Mouse (Mus musculus): ENCODE results near the gene Pbx1.

Gene Pbx1

DNA sequence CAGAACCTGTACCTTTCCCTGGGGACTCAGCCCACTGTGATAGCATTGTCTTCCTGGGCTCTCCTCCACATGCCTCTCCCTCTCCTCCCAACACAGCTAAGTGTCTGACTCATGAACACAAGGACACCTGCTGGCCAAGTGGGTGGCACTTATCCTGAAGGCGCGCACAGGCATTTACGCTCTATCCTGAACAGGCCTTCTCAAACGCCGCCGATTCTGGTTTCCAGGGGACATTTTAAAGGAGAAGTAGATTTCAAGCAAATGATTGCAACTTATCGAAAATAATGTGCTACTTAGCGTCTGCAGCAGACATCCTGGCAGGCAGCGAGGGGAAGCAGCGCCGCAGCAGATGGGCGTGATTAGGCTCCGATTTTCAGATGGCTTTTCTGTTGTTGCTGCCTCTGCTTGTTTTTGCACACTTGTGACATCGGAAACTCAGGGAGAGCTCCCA is 211.0 kb downstream of the Pbx1 start:
- DNase-seq, result no peak

DNA sequence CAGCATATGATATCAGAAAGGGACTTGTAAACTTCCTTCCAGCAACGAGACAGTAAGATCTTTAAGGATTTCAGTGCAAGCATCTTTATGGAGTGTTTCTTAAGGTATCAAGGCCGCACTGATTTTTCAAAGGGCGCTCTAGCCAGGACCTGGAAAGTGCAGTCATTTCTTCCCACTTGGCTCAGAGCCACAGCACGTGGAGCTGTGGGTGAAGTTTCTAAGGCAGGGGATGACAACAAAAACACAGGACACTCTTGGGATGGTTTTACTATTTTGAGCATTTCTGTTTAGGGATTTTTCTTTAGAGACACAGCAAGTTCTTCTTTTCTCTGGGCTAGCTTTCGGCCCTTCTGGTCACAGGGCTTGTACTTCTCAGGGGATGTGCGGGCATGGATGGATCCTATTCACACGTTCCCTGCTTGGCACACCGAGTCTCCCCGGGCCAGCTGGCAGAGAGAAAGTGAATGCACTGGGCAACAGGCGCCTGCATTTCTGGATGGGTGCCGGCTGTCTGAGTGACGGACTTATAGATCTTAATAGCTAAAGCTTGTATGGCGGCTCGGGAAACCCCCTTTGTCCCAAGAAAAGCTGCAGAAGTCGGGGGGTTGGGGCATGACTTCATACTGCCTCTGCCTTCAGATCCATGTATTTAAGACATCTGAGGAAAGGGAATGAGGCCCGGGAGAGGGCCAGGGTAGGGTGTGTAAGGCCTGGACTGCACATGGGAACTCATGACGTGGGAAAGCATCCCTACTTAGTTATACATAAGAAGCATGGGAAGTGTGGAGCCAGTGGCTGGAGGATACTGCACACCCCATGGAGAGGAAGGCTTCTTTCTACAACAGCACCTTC is 215.9 kb downstream of the Pbx1 start:
- no peak for DNase-seq

DNA sequence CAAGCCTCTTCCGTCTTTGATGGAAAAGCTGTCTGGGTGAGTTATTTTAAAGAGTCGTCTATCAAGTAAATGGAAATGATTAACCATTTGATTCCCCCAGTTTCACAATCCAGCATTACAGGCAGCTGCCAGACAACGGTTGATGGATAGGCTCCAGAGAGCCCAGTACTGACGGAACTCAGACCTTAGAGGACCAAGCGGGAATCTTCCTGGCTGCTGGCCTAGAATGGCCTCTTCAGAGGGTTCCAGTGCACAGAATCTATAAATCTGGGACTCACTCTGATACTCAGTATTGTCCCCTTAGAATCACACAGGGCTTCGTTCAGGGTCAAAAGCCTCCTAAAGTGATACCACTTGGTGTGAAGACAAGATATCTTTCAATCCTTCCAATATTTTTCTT is 216.6 kb downstream of the Pbx1 start:
- no peak for DNase-seq

GRCm38 (mm10) chr1:168214040-168214443 is 218.0 kb downstream of the Pbx1 start:
- DNase-seq, result peak; percentile 86 to 90

DNA sequence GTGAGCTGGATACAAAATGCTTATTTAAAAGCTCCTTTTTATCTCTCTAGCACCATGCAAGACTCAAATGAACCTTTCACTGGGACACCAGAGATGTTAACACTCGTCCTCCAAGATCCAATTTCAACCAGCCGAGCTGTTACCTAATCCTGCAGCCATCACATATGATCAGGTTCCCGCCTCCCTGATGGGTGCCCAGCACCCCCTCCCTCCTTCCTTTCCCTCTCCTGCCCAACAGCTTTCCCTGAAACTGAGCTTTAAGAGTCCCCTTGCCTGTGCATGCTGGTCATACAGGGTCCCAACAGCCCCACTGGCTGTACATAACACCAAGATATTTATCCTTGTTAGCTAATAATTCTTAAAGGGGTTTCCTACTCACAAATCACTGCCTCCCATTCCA is 218.5 kb downstream of the Pbx1 start:
- no peak for DNase-seq

DNA sequence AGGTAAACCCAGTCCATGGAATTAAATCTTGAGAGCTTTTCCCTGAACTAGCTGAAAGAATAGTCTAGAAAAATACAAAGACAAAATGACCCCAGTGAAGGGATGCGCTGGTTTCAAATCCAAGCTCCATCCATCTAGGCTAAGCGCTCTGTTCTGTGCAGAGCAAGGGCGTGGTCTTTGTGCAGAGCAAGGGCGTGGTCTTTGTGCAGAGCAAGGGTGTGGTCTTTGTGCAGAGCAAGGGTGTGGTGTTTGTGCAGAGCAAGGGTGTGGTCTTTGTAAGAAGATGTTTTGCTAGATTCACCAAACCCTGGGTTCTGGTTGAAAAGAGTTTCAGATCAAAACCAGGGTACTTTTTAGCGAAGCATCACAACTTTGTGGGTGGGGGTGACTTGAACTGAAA is 221.7 kb downstream of the Pbx1 start:
- DNase-seq, result no peak

GRCm38 (mm10) chr1:168200570-168201156 is 231.4 kb downstream of the Pbx1 start:
- DNase-seq, result no peak

DNA sequence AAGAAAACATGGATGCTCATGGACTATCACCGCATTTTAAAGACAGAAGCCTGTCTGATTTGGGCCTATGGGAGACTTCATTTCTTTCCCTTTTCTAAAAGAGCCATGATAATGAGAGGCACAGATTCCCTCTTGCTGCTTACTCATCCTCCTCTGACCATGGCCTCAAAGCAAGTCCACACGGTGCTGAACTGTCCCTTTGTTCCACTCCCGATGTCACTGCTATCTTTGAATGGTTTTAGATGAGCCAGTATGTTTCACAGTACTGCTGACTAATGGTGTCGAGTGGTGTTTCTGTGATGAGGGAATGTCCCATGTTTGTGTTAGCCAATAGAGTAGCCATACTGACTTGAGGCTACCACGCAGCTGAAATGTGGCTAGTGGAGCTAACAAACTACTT is 233.8 kb downstream of the Pbx1 start:
- no peak for DNase-seq

DNA sequence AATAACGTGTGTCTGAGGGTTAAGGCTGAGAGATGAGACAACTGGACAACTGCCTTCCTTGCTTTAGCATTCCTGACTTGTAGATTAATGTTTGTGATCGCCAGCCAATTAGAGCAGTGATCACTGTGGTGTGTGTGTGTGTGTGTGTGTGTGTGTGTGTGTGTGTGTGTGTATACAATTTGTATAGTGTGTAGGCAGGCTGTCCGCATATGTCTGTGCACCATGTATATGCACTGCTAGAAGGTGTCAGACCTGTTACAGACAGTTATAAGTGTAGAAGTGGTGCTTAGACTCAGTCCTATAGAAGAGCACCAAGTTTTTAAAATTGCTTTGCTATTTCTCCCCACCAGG is 234.2 kb downstream of the Pbx1 start:
- DNase-seq, result no peak

GRCm38 (mm10) chr1:168197195-168197907 is 234.7 kb downstream of the Pbx1 start:
- DNase-seq, result no peak

GRCm38 (mm10) chr1:168193364-168193763 is 238.7 kb downstream of the Pbx1 start:
- no peak for DNase-seq

DNA sequence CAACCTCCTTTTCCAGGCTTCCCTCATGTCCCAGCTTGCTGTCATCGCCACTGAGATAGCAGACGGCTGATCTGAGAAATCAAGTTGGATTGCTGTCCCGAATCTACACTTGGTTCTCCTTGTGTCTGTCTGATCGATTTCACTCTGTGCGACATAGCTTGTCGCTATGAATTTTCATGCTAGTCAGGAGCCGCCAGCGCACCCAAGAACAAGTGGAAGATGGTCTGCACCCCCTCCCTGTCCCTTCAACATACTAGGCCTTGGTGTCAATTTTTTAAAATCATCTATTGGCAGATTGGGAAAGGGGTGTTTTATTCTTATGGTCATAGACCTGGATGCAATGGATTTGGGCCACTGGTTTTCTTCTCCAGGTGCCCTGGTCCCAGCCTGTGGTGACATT is 249.3 kb downstream of the Pbx1 start:
- no peak for DNase-seq

GRCm38 (mm10) chr1:168180622-168181441 is 251.2 kb downstream of the Pbx1 start:
- DNase-seq, result peak; percentile 64 to 74

DNA sequence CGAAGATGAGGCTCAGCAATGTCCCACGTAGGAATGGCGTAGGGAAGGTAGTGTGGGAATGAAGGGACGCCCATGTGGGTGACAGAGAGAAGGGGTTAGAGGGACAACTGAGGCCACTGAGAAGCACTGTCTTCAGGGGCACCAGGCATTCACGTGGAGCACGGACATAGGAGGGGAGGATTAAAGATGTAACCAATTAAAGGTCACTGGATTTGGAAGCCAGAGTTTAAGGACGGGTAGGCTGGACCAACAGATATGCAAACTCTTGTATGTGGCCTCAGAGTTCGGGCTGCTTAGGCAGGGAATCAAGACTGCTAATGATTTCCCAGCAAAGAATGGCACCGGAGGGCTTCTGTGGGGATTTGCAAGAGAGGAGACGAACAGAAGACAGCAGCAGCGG is 252.4 kb downstream of the Pbx1 start:
- no peak for DNase-seq

- no peak for DNase-seq
Measured at GRCm38 (mm10) chr1:168178611-168179010, 253.5 kb downstream of the Pbx1 start.

DNA sequence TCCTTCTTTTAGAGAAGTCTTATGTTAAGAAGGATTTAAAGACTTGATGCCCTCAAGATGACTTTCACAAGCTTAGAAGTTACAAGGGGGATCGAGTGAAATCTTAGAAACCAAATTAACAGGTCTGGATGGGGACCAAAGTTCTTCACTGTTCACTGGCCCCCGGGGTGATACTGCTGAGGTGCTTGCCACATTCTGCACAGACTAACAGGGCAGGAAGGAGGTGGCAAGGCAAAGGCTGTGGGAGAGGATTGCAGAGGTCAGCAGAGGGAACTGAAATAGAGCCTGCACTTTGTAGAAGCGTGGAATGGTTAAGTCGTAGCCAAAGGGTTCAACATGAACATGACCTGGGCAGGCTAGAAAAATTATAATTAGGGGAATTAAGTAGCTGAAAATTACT is 256.5 kb downstream of the Pbx1 start:
- no peak for DNase-seq

DNA sequence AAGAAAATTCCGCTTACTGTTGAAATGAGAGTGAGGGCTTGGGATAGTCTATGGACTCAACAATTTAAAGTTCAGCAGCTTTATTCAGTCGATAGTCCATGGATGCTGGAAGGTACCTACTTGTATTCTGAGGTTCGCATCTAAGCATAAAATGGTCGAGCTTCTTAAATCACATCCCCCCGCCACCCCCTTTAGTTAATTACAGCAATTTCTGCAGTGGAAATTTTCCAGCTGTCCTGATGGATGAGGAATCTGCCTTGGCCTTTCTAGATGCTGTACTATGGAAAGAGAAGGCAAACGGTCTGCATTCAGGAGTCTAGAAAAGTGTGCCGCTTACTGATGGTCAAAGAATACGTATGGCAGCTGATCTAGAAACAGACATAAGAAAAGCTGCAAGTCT is 262.3 kb downstream of the Pbx1 start:
- no peak for DNase-seq

GRCm38 (mm10) chr1:168169052-168169779 is 262.9 kb downstream of the Pbx1 start:
- no peak for DNase-seq

DNA sequence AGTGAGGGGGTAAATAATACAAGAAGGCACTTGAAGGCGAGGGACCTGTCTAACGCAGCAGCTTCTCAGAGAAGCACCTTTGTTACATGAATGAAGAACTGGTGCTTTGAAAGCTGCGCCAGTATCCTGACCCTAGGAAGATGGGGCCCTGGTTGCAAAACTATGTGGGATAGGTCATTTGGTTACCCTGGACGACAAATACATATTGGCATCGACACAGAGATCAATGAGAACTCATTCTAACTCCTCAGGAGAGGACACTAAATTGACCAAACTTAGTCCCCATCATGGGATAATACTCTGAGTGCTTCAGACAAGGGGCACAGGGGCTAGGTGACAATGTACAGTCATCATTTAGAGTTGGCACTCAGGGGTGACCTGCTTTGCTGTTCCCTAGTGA is 264.3 kb downstream of the Pbx1 start:
- no peak for DNase-seq

DNA sequence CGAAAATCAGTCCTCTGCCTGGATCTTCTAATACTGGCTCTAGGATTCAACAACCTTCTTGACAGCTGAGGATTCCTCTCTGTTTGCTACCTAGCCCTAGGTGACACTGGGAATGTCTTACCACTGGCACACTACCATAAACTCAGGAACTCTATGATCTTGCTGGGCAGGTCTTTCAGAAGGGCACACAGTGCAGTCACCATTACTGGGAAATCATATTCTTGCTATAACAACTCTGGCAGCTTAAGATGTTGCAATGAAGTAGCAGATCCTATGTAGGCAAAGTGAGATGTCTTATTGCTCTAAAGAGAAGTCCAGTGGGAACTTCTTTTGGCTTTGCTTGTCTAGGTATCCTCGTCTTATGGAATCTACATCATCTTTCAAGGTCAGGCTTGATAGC is 265.2 kb downstream of the Pbx1 start:
- no peak for DNase-seq

GRCm38 (mm10) chr1:168164945-168165344 is 267.1 kb downstream of the Pbx1 start:
- no peak for DNase-seq

- DNase-seq, result peak; percentile 25 to 34
Measured at GRCm38 (mm10) chr1:168163521-168164233, 268.4 kb downstream of the Pbx1 start.

Data from kidney, postnatal 4 days (tissue).